Mouse (Mus musculus) testis, adult 2 months (tissue): ENCODE measurements around the gene S100a6.

Experiments used
- CTCF ChIP-seq: fragments of 200-500 bp; IDR thresholded peaks from 2 replicates; pipeline ENCODE4 v1.5.1; 2012; ENCODE audit warnings: low read depth, mild to moderate bottlenecking, inconsistent platforms, low read length, moderate library complexity; ENCODE audit not compliant: control insufficient read depth, insufficient read depth, insufficient replicate concordance
- POLR2A ChIP-seq: fragments of 200-500 bp; IDR thresholded peaks from 2 replicates; pipeline ENCODE4 v1.6.1; 2012; ENCODE audit warnings: low read depth, mild to moderate bottlenecking, inconsistent platforms, low read length, moderate library complexity; ENCODE audit not compliant: control insufficient read depth

GRCm38 (mm10) chr3:90647291-90647690 lies 34.6 kb downstream of the S100a6 start:
- TF ChIP-seq CTCF (no peak), POLR2A (no peak)
